Mouse (Mus musculus) brain, adult 2 months (tissue): ENCODE data around the gene Tm9sf4.

Source experiments
- DNase-seq: peaks from one replicate; pipeline ENCODE4 v3.0.0; 2011; ENCODE audit warnings: low read depth, low spot score

Gene Tm9sf4

DNA sequence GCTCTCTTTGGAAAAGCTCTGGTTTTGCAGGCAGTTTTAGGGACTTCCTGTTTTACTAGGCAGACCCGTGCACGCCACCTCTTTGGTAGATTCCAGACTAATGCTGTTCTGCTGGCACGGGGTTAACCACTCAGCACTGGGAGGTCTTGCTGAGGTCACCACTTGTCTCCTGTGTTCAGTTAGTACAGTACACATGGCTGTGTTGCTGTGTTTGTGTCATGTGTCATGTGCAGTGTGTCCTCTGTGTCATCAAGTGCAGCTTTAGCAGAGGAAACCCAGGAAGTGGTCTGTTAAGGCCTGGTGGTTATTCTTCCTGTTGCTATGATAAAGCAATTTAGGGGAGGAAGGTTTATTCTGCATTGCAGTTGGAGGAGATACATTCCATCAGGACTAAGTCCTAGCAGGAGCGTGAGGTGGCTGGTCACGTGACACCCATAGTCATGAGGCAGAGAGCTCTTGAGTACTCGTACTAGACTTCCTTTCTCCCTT, 53.7 kb downstream of the Tm9sf4 start:
- no peak for DNase-seq

DNA sequence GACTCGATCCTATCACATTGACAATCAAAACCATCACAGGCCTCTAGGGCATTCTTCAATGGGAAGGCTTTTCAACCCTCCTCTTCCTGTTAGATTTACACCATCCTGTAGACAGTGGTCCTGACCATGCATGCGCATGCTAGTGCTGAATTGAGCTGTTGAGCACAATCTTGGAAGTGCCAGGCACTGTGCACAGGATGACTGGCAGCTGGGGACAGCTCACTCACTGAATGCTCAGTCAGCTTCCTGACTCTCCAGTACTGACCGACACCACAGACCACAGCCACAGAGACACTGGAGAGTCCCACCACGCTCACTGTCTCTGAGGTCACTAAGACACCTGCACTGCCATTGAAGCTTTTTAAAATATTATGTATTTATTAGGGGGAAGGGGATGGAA, 54.3 kb downstream of the Tm9sf4 start:
- DNase-seq = no peak

DNA sequence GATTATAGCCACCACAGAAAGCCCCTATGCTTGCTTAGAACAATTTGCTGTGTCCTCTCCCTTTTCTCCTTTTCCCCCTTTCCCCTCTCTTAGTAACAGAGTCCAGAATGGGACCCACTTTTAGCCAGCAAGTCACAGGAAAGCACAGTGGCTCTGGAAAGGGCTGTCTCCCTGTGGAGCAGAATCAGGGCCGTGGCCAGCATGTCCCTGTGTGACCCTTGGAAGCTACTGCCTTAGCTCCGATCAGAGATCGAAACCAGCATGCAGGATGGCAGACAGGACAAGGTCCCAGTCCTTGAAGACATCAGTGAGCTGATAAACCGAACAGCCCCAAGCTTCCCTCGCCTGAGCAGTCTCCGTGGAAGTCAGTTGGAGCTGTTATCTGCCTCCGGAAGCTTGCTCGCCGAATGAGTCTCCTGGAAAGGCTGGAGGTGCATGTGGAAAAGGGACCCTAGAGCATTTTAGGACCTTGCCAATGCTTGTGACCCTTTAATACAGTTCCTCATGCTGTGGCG, 56.8 kb downstream of the Tm9sf4 start:
- no peak for DNase-seq

DNA sequence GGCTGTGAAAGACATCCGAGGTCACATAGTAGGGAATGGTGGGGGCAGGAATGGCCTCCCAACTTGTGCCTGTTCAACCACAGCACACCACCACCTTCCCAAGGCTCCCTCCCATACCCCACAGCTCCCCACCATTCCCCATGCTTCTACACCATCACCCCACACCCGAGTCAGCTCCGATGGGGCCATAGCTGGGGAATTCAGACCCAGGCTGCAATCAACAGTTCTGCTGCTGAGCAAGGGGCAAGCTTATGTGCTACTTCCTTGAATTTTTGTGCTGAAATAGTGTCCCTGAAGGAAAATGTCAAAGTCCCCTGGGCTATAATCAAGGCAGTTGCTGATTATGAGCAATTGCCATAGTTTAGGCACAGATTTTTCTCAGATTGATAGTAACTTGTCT, 57.4 kb downstream of the Tm9sf4 start:
- DNase-seq = no peak

DNA sequence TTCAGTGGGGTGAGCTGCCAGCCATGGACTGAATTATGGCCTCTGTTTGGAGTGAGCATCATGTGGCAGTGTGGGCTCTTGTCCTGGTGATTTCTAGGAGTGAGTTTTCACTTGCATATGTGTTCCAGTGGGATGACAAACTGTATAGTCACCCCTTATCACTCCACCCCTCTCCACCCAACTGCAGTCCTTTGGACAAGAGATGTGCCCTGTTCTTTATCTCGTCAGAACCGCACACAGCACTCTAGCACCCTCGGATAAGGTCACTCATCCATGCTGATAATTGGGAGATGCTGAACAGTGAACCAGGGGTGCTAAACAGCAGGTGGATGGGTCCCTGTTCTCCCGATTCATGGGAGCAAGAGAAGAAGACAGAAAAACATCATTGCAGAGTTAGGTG, 60.5 kb downstream of the Tm9sf4 start:
- no peak for DNase-seq

DNA sequence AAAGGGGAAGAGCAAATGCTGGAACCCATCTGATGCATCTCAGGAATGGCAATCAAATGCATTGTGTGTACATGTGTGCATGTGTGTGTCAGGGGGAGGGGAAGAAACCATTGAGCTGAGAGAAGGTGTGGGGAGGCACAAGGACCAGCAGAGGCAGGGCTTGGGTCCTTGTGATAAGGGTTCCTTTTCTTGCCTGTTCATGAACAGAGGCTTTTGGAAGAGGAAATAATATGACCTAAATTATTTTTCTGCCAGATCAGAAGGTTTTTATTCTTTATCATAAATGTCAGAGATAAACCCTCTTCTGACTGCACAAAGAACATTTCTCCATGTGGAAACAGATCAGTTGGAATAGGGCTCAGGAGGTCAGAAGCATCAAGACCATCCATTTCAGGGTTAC, 61.0 kb downstream of the Tm9sf4 start:
- DNase-seq = no peak

DNA sequence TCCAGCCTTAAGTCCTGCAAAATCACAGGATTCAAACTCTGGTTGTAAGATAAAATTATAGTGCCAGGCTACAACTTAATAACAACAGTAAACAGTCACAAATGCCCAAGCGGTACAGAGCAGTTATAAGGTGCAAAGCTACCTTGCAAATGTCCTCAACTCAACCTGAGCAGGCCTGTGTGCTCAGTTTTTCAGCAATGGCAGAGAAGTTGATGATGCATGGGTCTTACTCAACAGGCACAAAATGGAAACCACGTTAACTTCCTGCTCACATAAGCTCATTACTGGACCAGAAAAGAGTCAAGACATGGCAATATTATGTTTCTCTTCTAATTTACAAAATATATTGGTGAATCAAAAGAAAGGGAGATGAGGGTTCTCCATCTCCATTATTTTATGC, 61.5 kb downstream of the Tm9sf4 start:
- no peak for DNase-seq

DNA sequence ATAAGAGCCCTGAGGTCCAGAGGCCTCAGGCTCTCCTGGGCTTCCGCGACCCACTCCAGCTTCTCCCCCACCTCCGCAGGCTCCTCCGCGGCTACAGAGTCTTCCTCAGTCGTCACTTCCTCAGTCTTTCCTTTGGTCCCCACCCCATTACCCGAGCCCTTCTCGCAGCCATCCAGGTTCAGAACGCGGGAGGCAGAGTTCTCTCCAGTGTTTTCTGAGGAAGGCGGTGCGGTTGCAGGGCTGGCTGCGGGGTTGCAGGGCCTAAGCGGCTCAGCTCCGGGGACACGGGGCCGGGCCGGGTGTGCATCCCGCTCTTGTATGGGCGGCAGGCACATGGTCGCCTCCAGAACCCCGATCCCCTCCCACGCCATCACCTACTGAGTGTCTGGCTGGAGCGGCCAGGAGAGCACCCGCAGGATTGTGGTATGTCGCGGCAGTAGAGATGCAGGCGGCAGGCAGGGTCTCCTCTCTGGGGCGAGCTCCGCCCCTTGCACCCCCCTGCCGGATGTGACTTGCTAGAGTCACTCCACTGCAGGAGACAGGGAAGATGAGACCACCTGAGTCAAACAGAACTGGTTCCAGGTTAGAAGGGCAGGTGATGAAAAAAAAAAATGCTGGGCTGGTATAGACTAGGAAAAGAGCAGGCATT, 64.0 kb downstream of the Tm9sf4 start, which contains the start of gene Tspyl3:
Gene Tspyl3, minus strand, starts transcription at position 496 of the 649 bp plus-strand sequence.
- peak; percentile 72 for DNase-seq

DNA sequence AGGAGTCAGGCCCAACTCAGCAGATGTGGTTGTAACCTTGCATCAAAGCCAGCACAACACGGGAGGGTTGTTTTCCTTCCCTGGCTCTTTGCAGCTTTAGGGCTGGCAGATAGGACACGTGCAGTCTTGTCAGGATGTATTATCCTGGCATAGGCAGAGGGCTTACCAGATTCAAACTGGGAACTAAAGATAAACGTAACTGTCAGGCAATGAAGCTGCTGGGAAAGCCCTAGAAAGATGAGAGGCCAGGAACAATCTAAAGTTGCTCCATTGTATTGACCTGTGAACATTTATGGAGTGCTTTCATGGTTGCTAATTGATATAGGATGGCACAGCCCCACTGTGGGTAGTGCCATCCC, 64.5 kb downstream of the Tm9sf4 start:
- no peak for DNase-seq

DNA sequence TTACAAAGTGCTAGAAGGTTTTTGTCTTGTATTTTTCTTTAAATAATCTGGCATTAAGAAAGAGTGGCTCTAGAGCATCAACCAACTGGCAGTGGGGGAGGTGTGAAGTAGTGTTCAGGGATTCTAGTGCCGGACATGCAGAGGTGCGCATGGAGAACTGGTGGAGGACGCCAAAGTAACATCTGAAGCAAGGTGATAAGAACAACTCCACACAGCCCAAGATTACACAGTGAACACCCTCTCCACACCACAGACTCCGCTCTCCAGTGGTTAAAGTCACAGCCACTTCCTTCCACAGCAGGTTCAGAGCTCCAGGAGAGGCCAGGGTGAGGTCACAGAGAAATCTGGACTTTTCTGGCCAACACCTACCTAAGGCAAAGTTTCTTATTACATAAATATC, 66.9 kb downstream of the Tm9sf4 start:
- no peak for DNase-seq

DNA sequence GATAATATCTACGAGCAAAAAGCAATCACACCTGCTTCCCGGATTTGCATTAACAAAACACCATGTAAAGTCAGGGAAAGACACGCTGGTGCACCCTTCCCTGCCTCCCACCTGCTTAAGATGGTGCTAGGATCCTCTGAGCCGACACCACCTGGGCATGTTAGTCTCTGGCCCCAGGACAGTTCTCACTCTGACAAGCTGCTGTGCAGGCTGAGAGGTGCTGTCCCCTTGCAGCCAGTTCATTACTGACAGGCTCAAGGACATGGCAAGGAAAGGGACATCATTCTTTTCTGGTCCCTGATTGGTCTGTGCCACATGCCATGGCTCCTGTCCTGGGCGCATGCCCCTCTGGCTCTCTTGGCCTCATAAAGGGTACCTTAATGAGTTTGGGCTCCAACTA, 67.4 kb downstream of the Tm9sf4 start:
- DNase-seq = no peak

DNA sequence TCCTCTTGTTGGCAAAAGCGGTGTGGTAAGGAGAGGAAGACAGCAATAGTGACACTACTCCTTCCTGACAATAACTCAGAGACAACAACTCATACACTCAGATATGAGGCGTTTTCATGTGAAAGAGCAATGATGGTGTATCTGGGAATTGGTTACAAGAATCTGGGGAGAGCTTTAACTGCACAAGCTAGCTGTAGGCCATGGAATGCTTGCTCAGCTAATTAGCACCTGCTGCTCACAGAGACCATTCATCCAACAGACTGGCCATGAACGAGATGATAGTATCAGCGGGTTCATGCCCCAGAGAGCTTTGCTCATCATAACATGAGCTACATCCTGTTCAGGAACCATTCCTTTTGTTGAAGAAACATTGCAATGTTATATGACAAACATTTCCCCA, 76.1 kb downstream of the Tm9sf4 start:
- no peak for DNase-seq

DNA sequence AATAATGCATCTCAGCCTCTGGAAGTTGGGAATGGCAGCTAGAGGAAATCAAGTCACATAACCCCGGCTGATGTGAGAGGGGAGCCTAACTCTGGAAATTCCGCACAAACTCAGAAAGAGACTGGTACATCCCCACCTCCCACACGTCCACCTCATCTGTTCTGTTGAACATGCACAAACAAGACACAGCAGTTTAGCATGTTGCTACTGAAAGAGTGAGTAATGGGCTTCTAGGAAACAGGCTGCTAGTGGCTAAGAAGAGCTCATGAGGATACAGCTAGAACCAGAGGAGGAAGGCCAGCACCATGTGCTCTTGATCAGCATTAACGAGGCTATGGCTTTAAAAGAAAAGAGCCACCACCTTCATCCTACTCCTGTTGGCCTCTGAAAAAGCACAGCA, 76.8 kb downstream of the Tm9sf4 start:
- DNase-seq = no peak

DNA sequence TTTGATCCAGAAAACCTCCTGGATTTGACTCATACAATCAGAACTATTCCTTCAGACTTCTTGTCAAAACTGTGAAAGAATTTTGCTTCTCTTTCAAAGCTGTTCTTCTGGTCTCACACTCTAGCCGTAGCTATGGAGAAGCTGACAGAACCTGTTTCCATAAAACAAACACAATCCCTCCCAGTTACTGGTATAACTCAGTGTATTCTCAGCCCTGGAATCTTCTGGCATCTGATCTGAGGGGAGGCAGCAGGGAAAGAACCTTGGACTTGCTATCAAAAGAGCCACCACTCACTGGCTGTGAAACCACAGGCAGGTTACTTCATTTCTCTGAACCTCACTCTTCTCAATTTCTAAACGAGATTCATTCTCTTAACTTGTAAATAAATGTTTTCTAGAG, 77.3 kb downstream of the Tm9sf4 start:
- DNase-seq = no peak

DNA sequence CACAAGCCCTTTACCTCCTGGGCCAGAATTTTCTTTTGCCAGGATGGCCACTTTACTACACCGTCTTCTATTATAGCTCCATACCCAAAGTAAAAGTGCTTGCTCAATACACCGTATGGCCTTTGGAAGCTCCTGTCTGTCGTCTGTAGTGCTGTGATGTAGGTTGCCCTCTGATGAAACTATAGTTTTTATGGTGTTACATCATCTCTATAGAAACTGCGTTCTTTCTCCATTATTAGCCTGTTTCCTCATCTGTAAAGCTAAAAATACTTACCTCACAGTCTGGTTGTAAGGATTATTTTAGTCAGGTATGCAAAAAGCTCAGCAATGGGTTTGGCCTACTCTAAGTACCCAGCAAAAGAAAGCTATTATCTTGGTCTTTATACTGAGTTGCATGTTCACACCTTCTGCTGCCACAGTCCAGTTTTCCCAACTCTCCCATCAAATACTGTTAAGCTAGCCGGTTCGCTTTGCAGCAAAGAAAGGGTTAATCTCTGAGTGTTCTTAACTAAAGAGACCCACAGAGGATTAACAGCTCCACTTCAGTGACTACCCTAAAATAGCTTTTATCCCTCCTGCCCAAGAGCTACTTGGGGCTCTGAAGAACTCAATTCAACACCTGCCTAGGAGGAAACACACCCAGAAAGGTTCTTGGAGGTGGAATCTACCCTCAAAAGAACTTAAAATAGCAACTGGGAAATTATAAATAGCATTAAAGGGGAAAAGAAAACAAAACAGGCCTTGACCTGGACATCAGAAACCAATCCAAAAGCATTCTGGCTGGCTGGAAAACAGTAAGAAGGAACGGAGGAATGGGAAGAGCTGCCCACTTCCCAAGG, 78.1 kb downstream of the Tm9sf4 start:
- no peak for DNase-seq

DNA sequence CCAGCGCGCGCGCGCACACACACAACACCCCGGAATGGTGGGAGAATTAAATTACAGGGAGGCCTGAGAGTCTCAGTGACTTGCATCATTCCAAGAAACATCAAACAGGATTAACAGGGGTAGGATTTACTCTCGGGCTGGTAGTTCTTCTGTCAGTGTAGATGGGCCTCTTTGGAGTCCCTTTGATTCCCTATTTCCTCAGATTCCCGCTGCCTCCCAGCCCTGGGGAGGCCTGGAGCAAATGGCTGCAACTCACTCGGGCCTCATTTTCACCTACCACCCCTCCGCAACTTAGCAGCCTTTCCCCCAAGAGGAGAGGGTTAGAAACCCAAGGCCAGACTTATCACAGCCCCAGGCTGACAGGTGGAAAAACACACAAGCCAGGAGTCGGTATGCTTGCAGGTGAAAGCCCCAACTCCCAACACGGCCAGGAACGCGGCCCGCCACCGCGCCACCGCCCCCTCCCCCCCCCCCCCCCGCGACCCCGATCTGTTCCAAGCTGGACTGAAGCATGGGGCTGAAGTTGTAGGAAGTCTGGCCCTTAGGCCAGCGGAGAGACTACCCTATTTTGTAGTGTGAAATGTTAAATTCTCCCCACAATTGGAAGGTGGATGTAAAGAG, 78.9 kb downstream of the Tm9sf4 start:
- no peak for DNase-seq

DNA sequence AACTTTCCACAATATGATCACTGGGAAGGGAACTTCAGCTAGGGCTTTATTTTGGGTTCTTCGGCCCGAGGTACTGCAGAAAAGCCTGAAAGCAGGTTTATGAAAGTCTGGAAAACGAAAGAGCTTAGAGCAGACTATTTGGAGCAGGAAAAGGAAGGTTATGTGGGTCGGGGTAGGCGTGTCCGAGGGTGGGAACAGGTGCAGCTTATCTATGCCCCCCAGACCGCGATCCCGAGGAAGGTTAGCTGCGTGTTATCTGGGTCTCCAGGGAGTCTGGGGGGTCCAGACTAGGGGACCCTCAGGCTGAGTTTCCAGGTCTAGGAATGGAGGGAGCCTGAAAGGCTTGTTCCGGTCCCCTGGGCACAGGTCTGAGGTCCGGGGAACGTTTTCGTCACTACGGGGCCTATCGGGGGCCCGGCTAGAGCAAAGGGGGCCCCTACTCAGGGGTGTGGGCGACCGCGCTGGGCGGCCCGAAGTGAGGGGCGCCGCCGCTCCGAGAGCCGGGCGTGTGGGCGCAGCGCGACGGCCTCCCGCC, 79.7 kb downstream of the Tm9sf4 start:
- no peak for DNase-seq

DNA sequence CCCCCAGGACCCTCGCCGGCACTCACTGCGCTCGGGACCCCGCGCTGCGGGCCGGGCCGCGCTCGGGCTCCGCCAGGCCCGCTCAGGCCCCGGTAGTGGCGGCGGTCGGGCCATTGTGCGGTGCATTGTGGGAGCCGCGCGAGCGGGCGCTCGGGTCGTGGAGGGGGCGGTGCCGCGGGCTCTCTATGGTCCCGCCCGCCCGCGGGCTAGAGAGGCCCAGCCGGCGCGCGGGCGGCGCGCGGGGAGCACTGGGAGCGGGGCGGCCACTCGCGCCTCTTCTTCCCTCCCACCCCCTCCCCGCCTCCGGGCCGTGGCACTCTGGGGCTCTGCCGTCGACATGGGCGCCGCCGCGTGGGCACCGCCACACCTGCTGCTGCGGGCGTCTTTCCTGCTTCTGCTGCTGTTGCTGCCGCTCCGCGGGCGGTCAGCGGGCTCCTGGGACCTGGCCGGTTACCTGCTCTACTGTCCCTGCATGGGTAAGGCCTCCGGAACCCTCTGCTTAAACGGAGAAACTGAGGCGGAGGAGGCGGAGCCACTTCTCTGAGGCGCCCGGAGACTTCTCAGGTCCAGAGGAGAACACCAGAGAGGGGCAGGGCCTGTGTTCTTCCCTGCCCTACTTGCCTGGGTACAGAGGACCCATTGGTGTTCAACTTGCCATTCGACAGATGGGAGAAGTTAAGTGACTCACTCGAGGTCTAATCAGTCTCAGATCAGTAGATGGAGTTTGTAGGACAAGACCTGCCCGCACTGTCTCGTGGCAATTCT, 80.3 kb downstream of the Tm9sf4 start, which contains the start of the genes Plagl2 and Pofut1:
Gene Plagl2, minus strand, starts transcription at position 177 of the 765 bp plus-strand sequence.
Gene Pofut1, plus strand, starts transcription at position 284 of the 765 bp plus-strand sequence.
- peak; percentile 95 for DNase-seq

DNA sequence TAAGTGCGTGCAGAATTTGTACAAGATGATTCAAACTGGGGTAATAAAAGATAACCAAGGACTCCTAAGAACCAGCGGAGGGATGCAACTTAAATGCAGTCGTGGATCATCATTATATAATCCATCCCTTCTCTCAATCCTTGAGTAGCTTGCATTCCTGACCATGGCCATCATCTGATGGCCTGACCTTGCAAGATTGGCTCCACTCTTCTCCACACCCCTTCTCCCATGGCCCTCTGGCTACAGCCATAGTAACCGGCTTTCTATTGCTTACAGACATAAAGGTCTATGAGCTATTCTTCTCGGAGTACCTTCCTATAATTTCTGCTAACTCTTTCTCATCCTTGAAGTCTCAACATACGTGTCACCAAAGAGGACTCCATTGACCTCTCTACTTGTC, 81.1 kb downstream of the Tm9sf4 start:
- DNase-seq = no peak

DNA sequence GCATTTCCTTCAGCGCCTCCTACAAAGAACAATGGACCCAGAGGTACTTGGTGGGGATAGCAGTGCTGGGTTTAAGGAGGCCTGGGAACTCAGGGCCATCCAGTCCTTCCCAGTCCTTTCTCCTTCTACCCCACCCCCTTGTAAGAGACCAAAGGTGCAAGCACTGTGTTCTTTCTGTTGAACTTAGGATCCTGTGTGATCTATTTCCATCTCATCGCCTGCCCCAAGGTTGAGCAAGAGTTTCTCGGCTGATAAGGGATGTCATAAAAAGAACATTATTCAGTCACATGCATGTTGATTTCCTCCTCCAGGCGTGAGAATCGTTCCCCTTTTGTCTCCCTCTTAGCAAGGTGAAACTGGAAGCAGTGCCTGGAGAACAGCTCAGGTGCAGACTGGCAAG, 88.6 kb downstream of the Tm9sf4 start:
- DNase-seq = no peak

DNA sequence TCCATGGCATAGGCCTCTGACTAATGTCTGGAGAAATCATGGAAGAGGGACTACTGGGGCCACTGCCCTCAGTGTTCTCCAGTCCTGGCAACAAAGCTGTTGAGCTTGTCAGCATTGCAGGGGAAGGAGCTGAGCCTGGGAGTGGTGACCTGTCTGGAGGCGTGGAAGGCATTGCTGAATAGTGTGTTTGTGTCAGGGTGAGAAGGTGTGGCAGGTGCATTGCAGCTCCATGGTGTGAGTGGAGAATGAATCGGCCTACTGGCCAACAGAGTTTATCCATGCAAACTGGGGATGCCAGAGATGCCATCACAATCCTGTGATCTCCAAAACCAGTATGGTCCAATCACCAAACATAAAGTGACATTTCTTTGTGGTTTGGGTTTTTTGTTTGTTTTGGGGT, 95.5 kb downstream of the Tm9sf4 start:
- no peak for DNase-seq
